Mouse (Mus musculus): ENCODE measurements at regions not wholly inside any gene's neighbourhood (a gene's known extent, or its start where the extent isn't known, plus 50 kb on each side); places are given as distances from the start of the nearest gene placed in this dataset.

DNA sequence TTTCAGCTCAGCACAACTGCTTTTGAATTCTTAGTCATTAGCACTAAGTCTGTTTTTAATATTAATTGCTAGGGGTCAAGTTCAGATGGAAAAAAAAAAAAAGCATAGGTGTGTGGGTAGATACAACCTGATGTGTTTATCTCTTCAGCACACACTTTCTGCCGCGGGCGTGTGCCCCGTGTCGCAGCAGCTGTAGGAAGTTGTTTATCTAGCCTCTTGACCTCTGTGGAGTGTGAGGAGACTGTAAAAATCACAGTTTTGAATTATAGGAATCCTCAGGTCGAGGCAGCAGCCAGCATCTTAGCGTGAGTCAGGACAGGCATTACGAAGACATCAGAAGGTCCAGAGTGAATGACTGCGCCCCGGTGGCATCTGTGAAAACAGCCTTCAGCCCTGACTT, 72.8 kb upstream of the Srd5a3 start:
- Histone ChIP-seq H3K4me3 (ENCODE audit: control insufficient read depth, insufficient read depth, low read length) (no peak overlapping the region), H3K36me3 (ENCODE audit: control insufficient read depth, insufficient read depth, low read length) (no peaks in the 10 kb centered on the region), H3K27ac (ENCODE audit: control insufficient read depth, insufficient read depth, low read length) (no peak overlapping the region), H3K4me1 (replicated peaks; ENCODE audit: control insufficient read depth, insufficient read depth, low read length) (no peaks in the 10 kb centered on the region), H3K27me3 (ENCODE audit: control insufficient read depth, insufficient read depth, low read length) (no peaks in the 10 kb centered on the region)
- DNase-seq: no peak
- 42% methylated on average over 10 of the region's 10 CpGs for WGBS
- no peak for TF ChIP-seq POLR2A (IDR thresholded peaks at IDR 0.05; ENCODE audit: control insufficient read depth, extremely low read depth, insufficient read depth, low read length, poor library complexity)
- TF ChIP-seq CTCF (IDR thresholded peaks at IDR 0.05; ENCODE audit: borderline replicate concordance, control insufficient read depth, extremely low read depth, insufficient read depth, low read length, poor library complexity): no peak

DNA sequence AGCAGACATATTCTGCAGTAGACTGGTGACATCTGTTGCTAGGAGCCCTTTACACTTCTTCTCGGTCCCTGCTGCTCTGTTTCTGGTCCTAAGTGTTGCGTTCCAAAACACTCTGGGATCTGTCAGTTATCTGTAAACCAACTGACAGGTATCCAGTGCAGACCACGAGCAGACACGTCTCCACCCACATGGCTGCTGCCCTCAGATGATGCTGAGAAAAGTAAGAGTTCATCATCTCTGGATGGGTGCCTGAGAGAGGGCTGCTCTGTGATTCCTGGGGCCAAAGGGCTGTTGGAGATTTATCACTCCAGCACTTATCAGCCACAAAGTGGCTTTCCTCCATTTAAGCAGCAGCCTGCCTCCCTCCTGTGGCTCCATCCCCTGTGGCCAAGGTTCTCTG, 74.3 kb upstream of the Srd5a3 start:
- Histone ChIP-seq H3K4me1 (replicated peaks; ENCODE audit: control insufficient read depth, insufficient read depth, low read length) (no peaks in the 10 kb centered on the region), H3K4me3 (ENCODE audit: control insufficient read depth, insufficient read depth, low read length) (no peak overlapping the region), H3K36me3 (ENCODE audit: control insufficient read depth, insufficient read depth, low read length) (no peaks in the 10 kb centered on the region), H3K27me3 (ENCODE audit: control insufficient read depth, insufficient read depth, low read length) (no peaks in the 10 kb centered on the region), H3K27ac (ENCODE audit: control insufficient read depth, insufficient read depth, low read length) (no peak overlapping the region)
- WGBS: 84% methylated on average over 4 of the region's 4 CpGs
- no peak for DNase-seq
- TF ChIP-seq POLR2A (IDR thresholded peaks at IDR 0.05; ENCODE audit: control insufficient read depth, extremely low read depth, insufficient read depth, low read length, poor library complexity): no peak
- TF ChIP-seq CTCF (IDR thresholded peaks at IDR 0.05; ENCODE audit: borderline replicate concordance, control insufficient read depth, extremely low read depth, insufficient read depth, low read length, poor library complexity): no peak

DNA sequence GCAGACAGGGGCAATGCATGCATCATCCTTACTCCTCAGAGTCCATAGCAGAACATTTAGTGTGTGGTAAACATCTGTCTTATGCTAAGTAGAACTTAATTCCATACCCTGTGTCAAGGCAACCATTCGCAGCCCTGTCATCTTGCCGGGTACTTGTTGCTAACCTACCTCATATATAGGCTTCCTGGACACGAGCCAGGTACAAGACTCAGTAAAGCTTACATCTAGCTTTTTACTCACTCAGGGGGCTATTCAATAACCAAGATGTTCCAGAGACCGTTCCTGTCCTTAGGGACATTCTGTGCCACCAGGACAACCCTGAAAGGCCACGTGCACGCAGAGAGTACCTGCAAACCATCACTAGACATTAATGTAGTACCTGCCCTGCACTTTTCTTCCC, 74.8 kb upstream of the Srd5a3 start:
- Histone ChIP-seq H3K4me1 (replicated peaks; ENCODE audit: control insufficient read depth, insufficient read depth, low read length) (no peaks in the 10 kb centered on the region), H3K27me3 (ENCODE audit: control insufficient read depth, insufficient read depth, low read length) (no peaks in the 10 kb centered on the region), H3K27ac (ENCODE audit: control insufficient read depth, insufficient read depth, low read length) (no peak overlapping the region), H3K4me3 (ENCODE audit: control insufficient read depth, insufficient read depth, low read length) (no peak overlapping the region), H3K36me3 (ENCODE audit: control insufficient read depth, insufficient read depth, low read length) (no peaks in the 10 kb centered on the region)
- DNase-seq: no peak
- WGBS: 90% methylated on average over 6 of the region's 6 CpGs
- no peak for TF ChIP-seq CTCF (IDR thresholded peaks at IDR 0.05; ENCODE audit: borderline replicate concordance, control insufficient read depth, extremely low read depth, insufficient read depth, low read length, poor library complexity)
- TF ChIP-seq POLR2A (IDR thresholded peaks at IDR 0.05; ENCODE audit: control insufficient read depth, extremely low read depth, insufficient read depth, low read length, poor library complexity): no peak

DNA sequence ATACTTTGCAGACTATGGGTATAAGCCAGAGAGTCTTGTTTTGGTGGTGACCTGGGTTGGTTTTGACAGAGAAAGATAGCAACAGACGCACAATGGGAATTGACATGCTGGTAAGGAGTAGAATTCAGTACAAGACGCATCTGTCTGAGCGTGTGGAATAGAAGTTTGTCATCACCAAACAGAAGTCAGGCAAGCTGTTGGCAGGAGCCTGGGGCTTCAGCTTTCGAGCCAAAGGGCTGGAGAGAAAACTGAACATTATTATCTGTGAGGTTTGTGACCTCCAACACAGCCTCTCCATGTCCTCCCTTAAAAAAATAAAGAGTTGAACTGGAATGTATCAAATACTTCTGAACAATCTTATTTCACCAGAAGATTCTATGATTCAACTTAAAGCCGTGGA, 75.4 kb upstream of the Srd5a3 start:
- H3K27ac ChIP-seq (ENCODE audit: control insufficient read depth, insufficient read depth, low read length): no peak overlapping the region
- no peaks in the 10 kb centered on the region for H3K4me1 ChIP-seq (replicated peaks; ENCODE audit: control insufficient read depth, insufficient read depth, low read length)
- no peaks in the 10 kb centered on the region for H3K27me3 ChIP-seq (ENCODE audit: control insufficient read depth, insufficient read depth, low read length)
- H3K36me3 ChIP-seq (ENCODE audit: control insufficient read depth, insufficient read depth, low read length): no peaks in the 10 kb centered on the region
- no peak for DNase-seq
- WGBS: 91% methylated on average over 5 of the region's 5 CpGs
- H3K4me3 ChIP-seq (ENCODE audit: control insufficient read depth, insufficient read depth, low read length): no peak overlapping the region
- TF ChIP-seq CTCF (IDR thresholded peaks at IDR 0.05; ENCODE audit: borderline replicate concordance, control insufficient read depth, extremely low read depth, insufficient read depth, low read length, poor library complexity) (no peak), POLR2A (IDR thresholded peaks at IDR 0.05; ENCODE audit: control insufficient read depth, extremely low read depth, insufficient read depth, low read length, poor library complexity) (no peak)

DNA sequence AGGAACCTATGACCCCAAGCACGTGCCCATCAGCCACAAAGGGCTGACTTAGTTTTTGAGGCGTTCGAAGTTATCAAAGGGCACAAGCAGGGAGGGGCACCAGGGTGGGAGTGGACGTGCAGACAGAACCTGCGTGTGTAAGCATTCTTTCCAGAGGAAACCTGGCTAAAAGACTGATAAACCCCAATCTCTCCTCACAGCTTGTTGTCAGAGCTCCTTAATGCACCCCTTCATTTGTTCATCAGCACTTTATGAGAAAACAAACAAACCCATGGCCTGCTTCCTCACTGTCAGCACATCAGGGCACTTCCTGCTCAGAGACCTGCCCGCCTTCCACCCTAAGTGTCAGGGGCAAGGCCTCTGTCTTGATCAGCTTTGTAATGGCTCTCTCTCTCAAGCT, 76.6 kb upstream of the Srd5a3 start:
- no peaks in the 10 kb centered on the region for H3K36me3 ChIP-seq (ENCODE audit: control insufficient read depth, insufficient read depth, low read length)
- TF ChIP-seq CTCF (IDR thresholded peaks at IDR 0.05; ENCODE audit: borderline replicate concordance, control insufficient read depth, extremely low read depth, insufficient read depth, low read length, poor library complexity): no peak
- TF ChIP-seq POLR2A (IDR thresholded peaks at IDR 0.05; ENCODE audit: control insufficient read depth, extremely low read depth, insufficient read depth, low read length, poor library complexity): no peak
- H3K27ac ChIP-seq (ENCODE audit: control insufficient read depth, insufficient read depth, low read length): no peak overlapping the region
- H3K4me1 ChIP-seq (replicated peaks; ENCODE audit: control insufficient read depth, insufficient read depth, low read length): no peaks in the 10 kb centered on the region
- H3K4me3 ChIP-seq (ENCODE audit: control insufficient read depth, insufficient read depth, low read length): no peak overlapping the region
- no peak for DNase-seq
- WGBS: 75% methylated on average over 6 of the region's 6 CpGs
- H3K27me3 ChIP-seq (ENCODE audit: control insufficient read depth, insufficient read depth, low read length): no peaks in the 10 kb centered on the region

DNA sequence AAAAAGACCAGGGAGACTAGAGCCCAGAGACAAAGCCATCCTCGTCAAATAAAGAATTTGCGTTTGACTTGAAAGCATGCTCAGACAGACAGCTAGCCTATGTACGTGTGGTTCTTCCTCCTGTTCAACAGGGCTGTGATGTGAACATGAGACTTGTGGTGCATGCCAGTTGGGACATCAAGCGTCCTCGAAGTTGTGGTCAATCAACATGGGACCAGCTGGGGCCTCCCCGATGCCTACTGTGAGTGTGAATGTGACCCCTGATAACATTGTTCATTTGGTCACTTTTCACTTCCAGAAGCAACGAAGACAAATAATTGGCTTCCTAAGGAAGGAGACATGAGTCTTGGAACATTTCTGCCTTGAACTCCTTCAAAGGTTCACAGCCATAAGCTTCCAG, 79.8 kb upstream of the Kdr start:
- Histone ChIP-seq H3K4me3 (ENCODE audit: control insufficient read depth, insufficient read depth, low read length) (no peak overlapping the region), H3K27ac (ENCODE audit: control insufficient read depth, insufficient read depth, low read length) (no peak overlapping the region), H3K27me3 (ENCODE audit: control insufficient read depth, insufficient read depth, low read length) (no peaks in the 10 kb centered on the region), H3K4me1 (replicated peaks; ENCODE audit: control insufficient read depth, insufficient read depth, low read length) (no peaks in the 10 kb centered on the region), H3K36me3 (ENCODE audit: control insufficient read depth, insufficient read depth, low read length) (no peaks in the 10 kb centered on the region)
- no peak for DNase-seq
- 88% methylated on average over 7 of the region's 7 CpGs for WGBS
- no peak for TF ChIP-seq POLR2A (IDR thresholded peaks at IDR 0.05; ENCODE audit: control insufficient read depth, extremely low read depth, insufficient read depth, low read length, poor library complexity)
- TF ChIP-seq CTCF (IDR thresholded peaks at IDR 0.05; ENCODE audit: borderline replicate concordance, control insufficient read depth, extremely low read depth, insufficient read depth, low read length, poor library complexity): no peak

DNA sequence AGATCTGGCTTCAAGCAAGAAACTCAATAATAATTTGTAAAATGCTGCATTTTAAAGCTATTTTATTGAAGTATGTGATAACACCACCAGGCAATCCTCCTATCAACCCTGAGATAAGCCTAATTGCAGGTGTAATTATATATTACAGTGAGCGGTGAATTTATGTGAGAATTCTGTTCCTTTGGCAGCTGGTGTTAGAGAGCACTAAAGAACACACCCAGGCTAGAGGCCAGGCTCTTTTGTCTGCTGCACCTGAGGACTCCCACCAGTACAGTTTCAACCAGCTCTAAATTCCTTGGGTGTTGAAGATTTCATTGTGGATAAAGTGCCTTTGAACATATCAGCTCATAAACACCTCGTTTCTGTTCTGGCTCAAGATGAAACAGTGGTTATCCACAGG, 77.6 kb upstream of the Kdr start:
- Histone ChIP-seq H3K27me3 (ENCODE audit: control insufficient read depth, insufficient read depth, low read length) (no peaks in the 10 kb centered on the region), H3K4me3 (ENCODE audit: control insufficient read depth, insufficient read depth, low read length) (no peak overlapping the region), H3K4me1 (replicated peaks; ENCODE audit: control insufficient read depth, insufficient read depth, low read length) (no peaks in the 10 kb centered on the region), H3K36me3 (ENCODE audit: control insufficient read depth, insufficient read depth, low read length) (no peaks in the 10 kb centered on the region), H3K27ac (ENCODE audit: control insufficient read depth, insufficient read depth, low read length) (no peak overlapping the region)
- 85% methylated on average over 2 of the region's 2 CpGs for WGBS
- no peak for DNase-seq
- TF ChIP-seq POLR2A (IDR thresholded peaks at IDR 0.05; ENCODE audit: control insufficient read depth, extremely low read depth, insufficient read depth, low read length, poor library complexity): no peak
- no peak for TF ChIP-seq CTCF (IDR thresholded peaks at IDR 0.05; ENCODE audit: borderline replicate concordance, control insufficient read depth, extremely low read depth, insufficient read depth, low read length, poor library complexity)

All from thymus, adult 2 months (tissue).